Mouse (Mus musculus) heart, adult 2 months (tissue): ENCODE measurements around the gene Chrd.

Experiments used
- EP300 ChIP-seq: fragments of 200-500 bp; IDR thresholded peaks from 2 replicates; pipeline ENCODE4 v1.6.1; 2011; ENCODE audit warnings: low read depth, low read length, control low read depth; ENCODE audit not compliant: insufficient read depth
- POLR2A ChIP-seq: fragments of 200-500 bp; IDR thresholded peaks from 2 replicates; pipeline ENCODE4 v1.6.1; 2011; ENCODE audit warnings: mild to moderate bottlenecking, low read depth, low read length, control low read depth; ENCODE audit not compliant: insufficient read depth

DNA sequence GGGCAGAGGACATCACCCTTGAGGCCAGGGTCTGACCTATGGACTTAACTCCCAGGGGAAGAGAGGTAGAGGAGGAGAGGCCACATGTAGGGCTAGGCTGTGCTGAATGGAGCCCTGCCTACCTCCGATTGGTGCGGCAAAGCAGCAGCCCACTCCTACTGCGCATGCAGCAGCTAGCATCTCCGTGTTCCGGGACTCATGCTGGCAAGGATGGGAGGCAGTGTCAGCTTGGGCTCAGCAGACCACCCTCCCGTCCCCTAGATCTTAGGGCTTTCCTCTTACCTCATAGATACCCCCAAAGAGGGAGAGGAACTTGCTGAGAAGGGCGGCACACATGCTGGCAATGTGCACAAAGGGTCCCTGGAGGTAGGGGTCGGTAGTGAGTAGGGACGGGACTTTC, 20.7 kb upstream of the Chrd start:
- TF ChIP-seq EP300, result no peak
- no peak for TF ChIP-seq POLR2A
